Mouse (Mus musculus): Measurements from ENCODE around the gene Gm4869. TPM values are rescaled to one million over a fixed set of nuclear protein-coding genes. Genes with fewer than 3 reads are reported as not detected.
"Not testable (repeated sequence)": the region's sequence is repeated elsewhere in the genome, so short reads cannot be mapped to it uniquely, and the experiment has no call there.

Gm4869 gene
- polyA plus RNA-seq, 1 experiment from 2014 or later = not detected

- Histone ChIP-seq H3K4me2 (replicated peaks; ENCODE audit: low read depth, low read length) (no peak overlapping the region), H3K4me1 (ENCODE audit: control insufficient read depth, insufficient read depth, low read length) (peaks cover 7% of the 10 kb centered on the region), H3K9me3 (ENCODE audit: control insufficient read depth, low read length) (no peaks in the 10 kb centered on the region), H3K27ac (ENCODE audit: low read depth, low read length) (no peak overlapping the region), H3K36me3 (ENCODE audit: control insufficient read depth, insufficient read depth, low read length) (no peaks in the 10 kb centered on the region), H3K4me3 (ENCODE audit: low read length) (no peak overlapping the region), H3K27me3 (ENCODE audit: control insufficient read depth, insufficient read depth, low read length) (no peaks in the 10 kb centered on the region), H3K9ac (ENCODE audit: low read depth, low read length) (no peak overlapping the region)
- WGBS = 85% methylated on average over 6 of the region's 6 CpGs
- no peak for ATAC-seq (ENCODE audit: low FRiP score, low TSS enrichment)
Observed at GRCm38 (mm10) chr5:140498176-140498575, 52.7 kb downstream of the Gm4869 start.

DNA sequence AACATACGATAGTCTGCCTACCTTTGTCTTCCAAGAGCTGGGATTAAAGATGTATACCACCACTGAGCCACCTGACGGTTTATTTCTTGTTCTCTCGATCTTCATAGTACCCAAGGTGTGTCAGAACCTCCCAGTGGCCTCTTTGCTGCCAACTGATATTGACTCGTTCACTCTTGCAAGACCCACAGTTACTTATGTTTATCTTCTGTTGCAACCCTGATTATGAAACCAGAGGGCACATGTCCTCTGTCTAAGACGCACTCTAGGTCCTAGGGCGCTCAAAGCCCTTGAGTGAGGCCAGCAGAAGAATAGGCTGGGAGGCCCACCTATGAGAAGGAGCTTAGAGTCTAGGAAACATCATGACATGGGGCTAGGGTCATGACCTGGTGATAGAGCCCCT lies 55.3 kb downstream of the Gm4869 start:
- Histone ChIP-seq H3K4me2 (replicated peaks; ENCODE audit: low read depth, low read length) (no peak overlapping the region), H3K27ac (ENCODE audit: low read depth, low read length) (no peak overlapping the region), H3K36me3 (ENCODE audit: control insufficient read depth, insufficient read depth, low read length) (no peaks in the 10 kb centered on the region), H3K4me1 (ENCODE audit: control insufficient read depth, insufficient read depth, low read length) (peaks cover 20% of the 10 kb centered on the region), H3K9ac (ENCODE audit: low read depth, low read length) (no peak overlapping the region), H3K27me3 (ENCODE audit: control insufficient read depth, insufficient read depth, low read length) (no peaks in the 10 kb centered on the region), H3K4me3 (ENCODE audit: low read length) (no peak overlapping the region), H3K9me3 (ENCODE audit: control insufficient read depth, low read length) (no peaks in the 10 kb centered on the region)
- WGBS = 88% methylated on average over 6 of the region's 6 CpGs
- no peak for ATAC-seq (ENCODE audit: low FRiP score, low TSS enrichment)

DNA sequence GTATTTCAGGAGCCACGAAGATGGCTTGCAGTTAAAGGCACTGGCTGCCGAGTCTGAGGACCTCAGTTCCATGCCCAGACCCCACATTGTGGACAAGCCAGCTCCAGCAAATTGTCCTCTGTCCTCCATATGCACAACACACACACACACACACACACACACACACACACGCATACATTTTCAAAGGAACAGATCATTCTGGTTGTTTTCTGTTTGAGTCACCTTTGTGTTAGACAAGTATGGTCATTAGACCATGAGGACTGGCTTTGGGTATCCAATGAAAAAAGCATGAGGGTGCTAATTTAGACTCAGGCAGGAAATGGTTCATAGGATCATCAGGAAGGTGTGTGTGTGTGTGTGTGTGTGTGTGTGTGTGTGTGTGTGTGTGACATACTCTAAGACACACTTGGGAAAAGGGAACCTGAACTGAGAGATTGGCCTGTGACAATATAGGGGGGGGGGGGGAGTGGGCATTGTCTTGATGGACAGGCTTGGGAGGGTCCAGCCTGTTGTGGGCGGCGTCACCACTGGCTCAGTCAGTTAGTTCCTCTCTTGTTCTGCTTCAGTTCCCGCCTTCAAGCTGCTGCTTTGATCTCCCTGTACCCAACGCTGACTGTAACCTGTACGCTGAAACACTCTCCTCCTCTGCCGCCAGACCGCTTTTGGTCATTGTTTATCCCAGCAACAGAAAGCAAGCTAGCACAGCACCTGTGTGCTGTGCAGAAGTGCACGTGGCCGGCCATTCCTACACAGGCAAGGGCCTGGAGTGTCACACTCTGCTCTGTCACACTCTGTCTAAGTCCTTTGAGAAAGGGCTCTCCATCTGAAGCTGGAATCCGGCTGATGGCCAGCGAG lies 56.8 kb downstream of the Gm4869 start:
- Histone ChIP-seq H3K27me3 (ENCODE audit: control insufficient read depth, insufficient read depth, low read length) (no peaks in the 10 kb centered on the region), H3K36me3 (ENCODE audit: control insufficient read depth, insufficient read depth, low read length) (no peaks in the 10 kb centered on the region), H3K27ac (ENCODE audit: low read depth, low read length) (peak overlapping the region; percentile 90), H3K4me1 (ENCODE audit: control insufficient read depth, insufficient read depth, low read length) (peaks cover 31% of the 10 kb centered on the region), H3K4me3 (ENCODE audit: low read length) (peak overlapping the region; percentile 22), H3K4me2 (replicated peaks; ENCODE audit: low read depth, low read length) (peak overlapping the region; percentile 64), H3K9me3 (ENCODE audit: control insufficient read depth, low read length) (no peaks in the 10 kb centered on the region), H3K9ac (ENCODE audit: low read depth, low read length) (peak overlapping the region; percentile 59)
- 15% methylated on average over 14 of the region's 14 CpGs for WGBS
- ATAC-seq (ENCODE audit: low FRiP score, low TSS enrichment) = peak; percentile 44

DNA sequence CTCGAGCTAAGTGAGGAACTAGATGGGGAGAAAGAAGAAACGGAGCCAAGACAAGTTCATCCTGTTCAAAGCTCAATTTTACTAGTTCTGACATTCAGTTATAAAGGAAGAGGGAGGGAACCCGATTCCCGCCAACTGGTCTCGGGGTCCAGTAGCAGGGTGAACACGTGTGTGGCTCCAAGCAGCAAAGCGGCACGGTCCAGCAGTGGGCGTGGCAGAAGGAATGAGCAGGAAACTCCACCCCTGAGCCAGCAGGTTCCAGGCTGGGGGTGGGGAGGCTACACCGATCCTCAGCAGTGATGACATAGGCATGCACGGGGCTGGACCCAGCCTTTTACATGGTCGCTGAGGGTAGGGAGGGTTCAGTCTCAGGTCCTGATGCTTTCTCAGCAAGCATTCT lies 57.5 kb downstream of the Gm4869 start:
- not testable (repeated sequence) for H3K9me3 ChIP-seq (ENCODE audit: control insufficient read depth, low read length); H3K27me3 ChIP-seq (ENCODE audit: control insufficient read depth, insufficient read depth, low read length); ATAC-seq (ENCODE audit: low FRiP score, low TSS enrichment); H3K36me3 ChIP-seq (ENCODE audit: control insufficient read depth, insufficient read depth, low read length)
- Histone ChIP-seq H3K4me2 (replicated peaks; ENCODE audit: low read depth, low read length) (peak overlapping the region; percentile 64), H3K27ac (ENCODE audit: low read depth, low read length) (peak overlapping the region; percentile 90), H3K4me1 (ENCODE audit: control insufficient read depth, insufficient read depth, low read length) (peaks cover 35% of the 10 kb centered on the region), H3K4me3 (ENCODE audit: low read length) (peak overlapping the region; percentile 22), H3K9ac (ENCODE audit: low read depth, low read length) (peak overlapping the region; percentile 59)
- 3% methylated on average over 12 of the region's 12 CpGs for WGBS

DNA sequence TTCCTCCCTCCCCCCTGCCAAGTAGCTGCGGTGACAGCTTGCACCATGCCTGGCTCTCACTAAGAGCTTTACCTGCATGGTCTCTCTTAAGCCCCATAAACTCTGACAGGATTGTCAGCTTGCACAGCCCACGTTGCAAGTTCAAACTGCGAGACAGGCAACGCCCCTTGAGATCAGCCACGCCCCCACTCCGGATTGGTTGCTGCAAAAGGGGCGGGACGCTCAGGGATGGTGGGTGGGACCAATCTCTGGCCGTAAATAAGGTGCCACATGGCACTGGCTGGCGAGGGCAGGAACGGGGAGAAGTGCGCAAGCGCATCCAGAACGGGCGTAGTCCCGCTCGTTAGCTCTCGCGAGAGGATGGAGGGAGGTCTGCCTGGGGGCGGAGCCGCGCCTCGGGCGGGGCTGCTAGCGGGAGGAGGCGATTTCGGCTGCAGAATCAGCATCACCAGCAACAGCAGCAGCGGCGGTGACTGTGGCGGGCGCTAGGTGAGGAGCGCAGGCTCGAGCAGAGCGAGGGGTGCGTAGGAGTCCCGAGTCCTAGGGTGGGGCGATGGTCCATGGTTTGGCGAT lies 59.8 kb downstream of the Gm4869 start, which contains the start of gene Chst12:
Gene Chst12 (plus strand): TSS at position 343 of the 573 bp plus-strand sequence.
- peak; percentile 93 for ATAC-seq (ENCODE audit: low FRiP score, low TSS enrichment)
- H3K4me1 ChIP-seq (ENCODE audit: control insufficient read depth, insufficient read depth, low read length) = peaks cover 56% of the 10 kb centered on the region
- no peaks in the 10 kb centered on the region for H3K36me3 ChIP-seq (ENCODE audit: control insufficient read depth, insufficient read depth, low read length)
- H3K9me3 ChIP-seq (ENCODE audit: control insufficient read depth, low read length) = no peaks in the 10 kb centered on the region
- H3K27me3 ChIP-seq (ENCODE audit: control insufficient read depth, insufficient read depth, low read length) = no peaks in the 10 kb centered on the region
- H3K9ac ChIP-seq (ENCODE audit: low read depth, low read length) = peak within 1 kb of the TSS; percentile 71
- peak within 1 kb of the TSS; percentile 60 for H3K4me2 ChIP-seq (replicated peaks; ENCODE audit: low read depth, low read length)
- 0% methylated on average over 37 of the region's 38 CpGs for WGBS
- H3K27ac ChIP-seq (ENCODE audit: low read depth, low read length) = peak within 1 kb of the TSS; percentile 47; the same call in 1 of the 2 replicates
- peak within 1 kb of the TSS; percentile 70 for H3K4me3 ChIP-seq (ENCODE audit: low read length)

- ATAC-seq (ENCODE audit: low FRiP score, low TSS enrichment) = peak; percentile 5; the same call in 1 of the 2 replicates
- Histone ChIP-seq H3K4me1 (ENCODE audit: control insufficient read depth, insufficient read depth, low read length) (peaks cover 58% of the 10 kb centered on the region), H3K27me3 (ENCODE audit: control insufficient read depth, insufficient read depth, low read length) (no peaks in the 10 kb centered on the region), H3K27ac (ENCODE audit: low read depth, low read length) (peak overlapping the region; percentile 47; the same call in 1 of the 2 replicates), H3K9ac (ENCODE audit: low read depth, low read length) (peak overlapping the region; percentile 71), H3K36me3 (ENCODE audit: control insufficient read depth, insufficient read depth, low read length) (no peaks in the 10 kb centered on the region), H3K9me3 (ENCODE audit: control insufficient read depth, low read length) (no peaks in the 10 kb centered on the region), H3K4me3 (ENCODE audit: low read length) (peak overlapping the region; percentile 70), H3K4me2 (replicated peaks; ENCODE audit: low read depth, low read length) (peak overlapping the region; percentile 60)
- WGBS = 29% methylated on average over 22 of the region's 22 CpGs
Observed at GRCm38 (mm10) chr5:140506096-140506794, 60.8 kb downstream of the Gm4869 start.

DNA sequence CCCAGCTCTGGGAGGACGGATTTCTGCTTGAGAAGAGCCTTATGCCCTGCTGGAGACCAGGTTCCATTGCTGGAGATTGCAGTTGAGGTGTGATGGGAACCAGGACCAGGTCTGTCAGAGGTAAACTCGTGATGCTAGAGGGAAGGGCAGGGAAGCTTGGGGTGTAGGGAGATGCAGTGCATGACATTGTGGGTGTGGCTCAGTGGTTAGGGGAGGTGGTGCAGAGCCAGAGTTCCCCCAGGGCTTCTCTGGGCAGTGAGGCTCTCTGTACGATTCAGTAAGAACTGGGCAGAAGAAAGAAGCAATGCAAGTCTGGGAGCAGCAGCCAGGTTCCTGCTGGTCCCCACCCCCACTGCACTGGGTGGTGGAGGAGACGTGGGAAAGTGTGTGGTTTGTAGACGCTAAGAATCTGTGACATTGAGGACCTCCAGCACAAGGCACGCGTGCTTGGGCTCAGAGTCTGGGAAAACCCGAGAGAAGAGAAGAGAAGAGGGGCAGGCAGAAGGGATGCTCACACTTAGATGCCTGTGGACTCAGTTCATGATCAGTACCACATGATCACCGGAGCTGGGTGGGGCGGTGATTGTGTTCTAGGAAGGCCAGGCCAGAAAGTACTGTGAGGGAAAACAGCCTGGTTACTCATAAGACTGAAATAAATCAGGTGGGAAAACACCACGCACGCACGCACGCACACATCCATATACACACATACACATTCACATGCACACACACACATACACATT lies 62.2 kb downstream of the Gm4869 start:
- Histone ChIP-seq H3K36me3 (ENCODE audit: control insufficient read depth, insufficient read depth, low read length) (no peaks in the 10 kb centered on the region), H3K27ac (ENCODE audit: low read depth, low read length) (no peak overlapping the region), H3K4me1 (ENCODE audit: control insufficient read depth, insufficient read depth, low read length) (peaks cover 54% of the 10 kb centered on the region), H3K4me2 (replicated peaks; ENCODE audit: low read depth, low read length) (no peak overlapping the region), H3K27me3 (ENCODE audit: control insufficient read depth, insufficient read depth, low read length) (no peaks in the 10 kb centered on the region), H3K9me3 (ENCODE audit: control insufficient read depth, low read length) (no peaks in the 10 kb centered on the region), H3K4me3 (ENCODE audit: low read length) (no peak overlapping the region), H3K9ac (ENCODE audit: low read depth, low read length) (no peak overlapping the region)
- whole genome bisulfite sequencing = 87% methylated on average over 14 of the region's 14 CpGs
- ATAC-seq (ENCODE audit: low FRiP score, low TSS enrichment) = no peak

DNA sequence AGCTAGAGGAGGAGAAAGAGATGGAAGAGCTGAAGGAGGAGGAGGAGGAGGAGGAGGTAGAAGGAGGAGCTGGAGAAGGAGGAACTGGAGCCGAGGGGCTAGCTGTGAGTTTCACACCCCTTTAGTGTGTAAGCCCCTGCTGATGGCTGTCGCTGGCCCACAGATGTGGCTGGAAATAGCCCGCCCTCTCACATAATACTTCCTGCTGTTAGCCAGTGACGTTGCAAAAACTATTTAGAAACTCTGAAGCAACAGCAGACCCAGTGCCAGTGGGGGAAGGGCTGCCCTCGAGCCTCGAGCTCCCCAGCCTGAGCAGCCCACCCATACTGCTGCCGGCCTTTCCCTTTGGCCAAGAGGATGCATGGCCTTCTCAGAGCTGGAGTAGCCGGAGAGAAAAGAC lies 63.2 kb downstream of the Gm4869 start:
- Histone ChIP-seq H3K9me3 (ENCODE audit: control insufficient read depth, low read length) (no peaks in the 10 kb centered on the region), H3K4me3 (ENCODE audit: low read length) (no peak overlapping the region), H3K27me3 (ENCODE audit: control insufficient read depth, insufficient read depth, low read length) (no peaks in the 10 kb centered on the region), H3K27ac (ENCODE audit: low read depth, low read length) (0 out of 2 replicates have a peak overlapping the region, but pooled peaks have one; percentile 42), H3K36me3 (ENCODE audit: control insufficient read depth, insufficient read depth, low read length) (no peaks in the 10 kb centered on the region), H3K4me2 (replicated peaks; ENCODE audit: low read depth, low read length) (no peak overlapping the region), H3K4me1 (ENCODE audit: control insufficient read depth, insufficient read depth, low read length) (peaks cover 47% of the 10 kb centered on the region), H3K9ac (ENCODE audit: low read depth, low read length) (no peak overlapping the region)
- 34% methylated on average over 8 of the region's 8 CpGs for WGBS
- ATAC-seq (ENCODE audit: low FRiP score, low TSS enrichment) = no peak
